In genomic region chr2:128382473-128382872, GRCm38 (mm10) we compare ENCODE assay signal across 13 mouse cellular contexts.
"Had no signal": no experiment of that assay in that cellular context is flagged by ENCODE, and none has a peak within 500 bp of the region (broad histone marks: within the 10 kb centered on the region; RNA-seq: fewer than 3 reads in every experiment).

No protein-coding gene starts in this region.

- DNase-seq: kidney, adult 9 months; kidney, postnatal 36 days; layer of hippocampus, adult 9-11 months; layer of hippocampus, postnatal 36 days; lung, embryonic 14.5 days; lung, postnatal 10 days; lung, postnatal 4 days; right cerebral cortex, postnatal 4 days; thymus, postnatal 4 days had no signal

- H3K4me3 ChIP-seq: limb, embryonic 15.5 days; liver, embryonic 12.5 days; midbrain, embryonic 13.5 days; neural tube, embryonic 15.5 days had no signal

- H3K36me3 ChIP-seq: limb, embryonic 15.5 days; liver, embryonic 12.5 days; midbrain, embryonic 13.5 days; neural tube, embryonic 15.5 days had no signal

- H3K27me3 ChIP-seq: liver, embryonic 12.5 days; neural tube, embryonic 15.5 days had no signal

- H3K4me2 ChIP-seq: limb, embryonic 15.5 days; liver, embryonic 12.5 days; lung, embryonic 14.5 days; midbrain, embryonic 13.5 days; neural tube, embryonic 15.5 days had no signal
